In the genomic region with DNA sequence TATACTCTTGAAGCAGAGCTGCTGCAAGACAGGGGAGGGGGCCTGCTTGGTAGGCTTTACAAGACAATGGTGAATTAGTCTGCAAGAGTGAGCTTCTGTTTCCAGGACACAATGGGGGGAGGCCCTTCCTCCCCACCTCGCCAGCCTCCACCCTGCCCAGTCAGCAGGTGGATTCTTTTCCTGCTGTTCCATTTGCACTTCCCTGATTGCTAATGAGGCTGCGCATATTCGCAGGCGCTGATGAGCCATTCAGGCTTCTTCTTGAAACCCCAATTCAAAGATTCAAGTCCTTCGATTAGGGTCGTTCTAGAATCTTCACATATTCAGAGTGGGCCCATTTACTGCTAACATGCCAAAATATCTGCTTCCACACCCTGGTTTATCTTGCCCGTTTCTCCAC, we compare ENCODE assay signal across 18 mouse cellular contexts.
A peak's percentile ranks its signal among the peaks of the same experiment; 100 is the strongest.
DNase-seq lines count a peak whose midpoint lies in the region; ATAC-seq lines count a peak whose summit lies in the region.
"Had no signal": no experiment of that assay in that cellular context is flagged by ENCODE, and none has a peak within 500 bp of the region (broad histone marks: within the 10 kb centered on the region; RNA-seq: fewer than 3 reads in every experiment).

No protein-coding gene starts in this region.

- 12% methylated on average over 7 of the region's 7 CpGs for WGBS in forebrain, embryonic 13.5 days
- 20% methylated on average over 7 of the region's 7 CpGs for WGBS in forebrain, embryonic 12.5 days

- peaks cover 15% of the 10 kb centered on the region for H3K4me1 ChIP-seq in forebrain, embryonic 13.5 days
- H3K4me1 ChIP-seq in forebrain, embryonic 12.5 days: peaks cover 15% of the 10 kb centered on the region
- H3K4me1 ChIP-seq: heart, embryonic 12.5 days; hindbrain, embryonic 15.5 days had no signal

- DNase-seq in retina, postnatal 1 day: peak; percentile 65
- DNase-seq in retina, embryonic 14.5 days (ENCODE audit: low spot score): no peak
- peak; percentile 92 for DNase-seq in ZHBTc4 (ENCODE audit: low read depth, low spot score)
- no peak for DNase-seq in frontal cortex, postnatal 25 days (ENCODE audit: low spot score in 2 of 2)
- no peak for DNase-seq in kidney, adult 8-10 months
- DNase-seq: adrenal gland, adult 2 months; adrenal gland, postnatal 25 days; cerebellum, adult 2 months; cerebellum, postnatal 10 days; gastrocnemius, adult 2 months; gastrocnemius, postnatal 25 days; heart, postnatal 36 days had no signal

- no peak overlapping the region for H3K4me3 ChIP-seq in forebrain, embryonic 13.5 days
- no peak overlapping the region for H3K4me3 ChIP-seq in forebrain, embryonic 12.5 days (replicated peaks)
- H3K4me3 ChIP-seq: gastrocnemius, adult 2 months; heart, embryonic 12.5 days; hindbrain, embryonic 15.5 days had no signal

- no peak overlapping the region for H3K9ac ChIP-seq in forebrain, embryonic 13.5 days
- no peak overlapping the region for H3K9ac ChIP-seq in forebrain, embryonic 12.5 days
- H3K9ac ChIP-seq: heart, embryonic 12.5 days; hindbrain, embryonic 15.5 days had no signal

- H3K9me3 ChIP-seq in forebrain, embryonic 13.5 days (replicated peaks): no peaks in the 10 kb centered on the region
- H3K9me3 ChIP-seq in forebrain, embryonic 12.5 days: no peaks in the 10 kb centered on the region
- H3K9me3 ChIP-seq: heart, embryonic 12.5 days; hindbrain, embryonic 15.5 days had no signal

- H3K36me3 ChIP-seq in forebrain, embryonic 13.5 days (ENCODE audit: poor library complexity, severe bottlenecking): no peaks in the 10 kb centered on the region
- H3K36me3 ChIP-seq in forebrain, embryonic 12.5 days (replicated peaks): no peaks in the 10 kb centered on the region
- H3K36me3 ChIP-seq: heart, embryonic 12.5 days; hindbrain, embryonic 15.5 days had no signal

- no peaks in the 10 kb centered on the region for H3K27me3 ChIP-seq in forebrain, embryonic 13.5 days
- H3K27me3 ChIP-seq in forebrain, embryonic 12.5 days: peaks cover 3% of the 10 kb centered on the region; the same call in 1 of the 2 replicates
- H3K27me3 ChIP-seq: hindbrain, embryonic 15.5 days had no signal

- no peak overlapping the region for H3K27ac ChIP-seq in forebrain, embryonic 13.5 days
- H3K27ac ChIP-seq in forebrain, embryonic 12.5 days: no peak overlapping the region
- H3K27ac ChIP-seq: gastrocnemius, adult 2 months; hindbrain, embryonic 15.5 days had no signal

- no peak overlapping the region for H3K4me2 ChIP-seq in forebrain, embryonic 13.5 days
- H3K4me2 ChIP-seq in forebrain, embryonic 12.5 days: no peak overlapping the region
- H3K4me2 ChIP-seq: heart, embryonic 12.5 days; hindbrain, embryonic 15.5 days had no signal

- peak; percentile 36; the same call in 1 of the 2 replicates for ATAC-seq in forebrain, embryonic 13.5 days
- no peak for ATAC-seq in forebrain, embryonic 12.5 days (ENCODE audit: low FRiP score)
- ATAC-seq: forebrain, embryonic 16.5 days; intestine, postnatal 0 days had no signal

Comparison
In these comparisons a context has a peak if more than half of its experiments do, and no peak if none do; other contexts are left out.
1. DNase-seq: peak in retina, postnatal 1 day (single experiment) and ZHBTc4 (single experiment); none in retina, embryonic 14.5 days (single experiment), frontal cortex, postnatal 25 days (0 of 2) and kidney, adult 8-10 months (0 of 2).